Mouse (Mus musculus) midbrain, embryonic 16.5 days (tissue): ENCODE results near the gene Ces2f. TPM values are rescaled to one million over a fixed set of nuclear protein-coding genes. Genes with fewer than 3 reads are reported as not detected.

Experiments used
- polyA plus RNA-seq: library from polyadenylated mRNA; unstranded; fragments of >200 nt; fragmentation: Nextera tagmentation; extraction: Ambion mirVana; gene quantifications from 2 replicates; pipeline ENCODE4 v1.2.1, GENCODE M21; 2015

Ces2f gene
- polyA plus RNA-seq, 1 experiment from 2014 or later, result not detected

Other genes with a start within 250 kb of the Ces2f start
- gene Ces2a, start 213.4 kb upstream of the Ces2f start, polyA plus RNA-seq, result not detected in 2 replicates
- gene Ces2b, start 115.8 kb upstream of the Ces2f start, polyA plus RNA-seq, result 0.36 and 0.48 TPM in 2 replicates
- not detected in 2 replicates for gene Ces2c, start 100.3 kb upstream of the Ces2f start, polyA plus RNA-seq
- not detected in 2 replicates for gene Ces2e, start 21.1 kb upstream of the Ces2f start, polyA plus RNA-seq
- 0.07 and 0.08 TPM in 2 replicates for gene Ces2g, start 14.4 kb downstream of the Ces2f start, polyA plus RNA-seq
- gene Ces2h, start 53.5 kb downstream of the Ces2f start, polyA plus RNA-seq, result not detected in 2 replicates
- not detected in 2 replicates for gene Ces3a, start 101.2 kb downstream of the Ces2f start, polyA plus RNA-seq
- not detected in 2 replicates for gene Ces3b, start 136.4 kb downstream of the Ces2f start, polyA plus RNA-seq
- not detected in 2 replicates for gene Ces4a, start 184.4 kb downstream of the Ces2f start, polyA plus RNA-seq
- gene Cbfb, start 223.3 kb downstream of the Ces2f start, polyA plus RNA-seq, result 19.7 and 22.9 TPM in 2 replicates